In genomic region chr6:7859161-7859560, GRCm38 (mm10) we compare ENCODE assay signal across 25 mouse cellular contexts. TPM values are rescaled to one million over a fixed set of nuclear protein-coding genes. Genes with fewer than 3 reads are reported as not detected.
DNase-seq lines count a peak whose midpoint lies in the region; TF ChIP-seq lines count a peak whose summit lies in the region.
"Had no signal": no experiment of that assay in that cellular context is flagged by ENCODE, and none has a peak within 500 bp of the region (broad histone marks: within the 10 kb centered on the region; RNA-seq: fewer than 3 reads in every experiment).

No protein-coding gene starts in this region.

- TF ChIP-seq CTCF in gastrocnemius, adult 2 months (IDR thresholded peaks at IDR 0.05), result no peak

- intact Hi-C loops in gastrocnemius, adult 2 months (cut with DNase I), result no loop called here
- intact Hi-C loops in heart, postnatal 10 days (cut with DNase I), result no loop called here
- intact Hi-C loops in heart, postnatal 25 days (cut with DNase I), result no loop called here

- peak overlapping the region; percentile 56 for H3K27ac ChIP-seq in gastrocnemius, adult 2 months
- H3K27ac ChIP-seq: embryonic facial prominence, embryonic 10.5 days; embryonic facial prominence, embryonic 13.5 days; forebrain, embryonic 12.5 days; forebrain, embryonic 15.5 days; hindbrain, embryonic 10.5 days; hindbrain, embryonic 13.5 days; intestine, embryonic 15.5 days; kidney, embryonic 15.5 days had no signal

- no peak for DNase-seq in gastrocnemius, adult 2 months
- no peak for DNase-seq in gastrocnemius, postnatal 10 days
- DNase-seq in heart, adult 8-10 months (ENCODE audit: low spot score), result peak; percentile 45
- no peak for DNase-seq in heart, adult 9 months (ENCODE audit: low spot score in 2 of 2)
- peak; percentile 53 to 62 for DNase-seq in heart, postnatal 10 days
- no peak for DNase-seq in heart, postnatal 25 days (ENCODE audit: low spot score)
- DNase-seq in heart, postnatal 4 days, result peak; percentile 24
- DNase-seq in cerebellum, adult 11-12 months, result no peak
- DNase-seq: cerebellum, adult 2 months; cerebellum, adult 9-11 months; cerebellum, postnatal 36 days; embryo, embryonic 11 days; gastrocnemius, postnatal 14 days; kidney, adult 11 months; kidney, adult 8-10 months had no signal

- no peak overlapping the region for H3K4me3 ChIP-seq in gastrocnemius, adult 2 months
- H3K4me3 ChIP-seq: embryonic facial prominence, embryonic 10.5 days; embryonic facial prominence, embryonic 13.5 days; erythroblast, embryonic 14.5 days; forebrain, embryonic 12.5 days; forebrain, embryonic 15.5 days; heart, embryonic 15.5 days; hindbrain, embryonic 10.5 days; hindbrain, embryonic 13.5 days; intestine, embryonic 15.5 days; kidney, embryonic 15.5 days had no signal

RNA-seq across cellular contexts. Expression of gene C1galt1, which starts 14.5 kb away (rescaled TPM):
- total RNA-seq in gastrocnemius, adult 2 months (2021), result 10 to 100 TPM; 14.7 to 17.5 TPM
- 10 to 100 TPM; 13.5 to 15.8 TPM for total RNA-seq in gastrocnemius, postnatal 10 days (2021)
- total RNA-seq in heart, adult 8-10 months (2022), result 10 to 100 TPM; 13.2 to 14.7 (median 13.7) TPM
- 10 to 100 TPM; 18.5 to 19.7 TPM for total RNA-seq in heart, postnatal 10 days (2021)
- 10 to 100 TPM; 14.6 to 16.2 TPM for total RNA-seq in heart, postnatal 25 days (2021)
- 10 to 100 TPM; 18.5 to 19.4 TPM for total RNA-seq in heart, postnatal 4 days (2021)

Comparison
In these comparisons a context has a peak if more than half of its experiments do, and no peak if none do; other contexts are left out.
1. DNase-seq: peak in heart, adult 8-10 months (single experiment), heart, postnatal 10 days (2 of 2) and heart, postnatal 4 days (single experiment); none in gastrocnemius, adult 2 months (single experiment), gastrocnemius, postnatal 10 days (single experiment), heart, adult 9 months (0 of 2), heart, postnatal 25 days (single experiment) and cerebellum, adult 11-12 months (single experiment).